Mouse (Mus musculus): ENCODE results near the gene Mmd.

Gene Mmd

DNA sequence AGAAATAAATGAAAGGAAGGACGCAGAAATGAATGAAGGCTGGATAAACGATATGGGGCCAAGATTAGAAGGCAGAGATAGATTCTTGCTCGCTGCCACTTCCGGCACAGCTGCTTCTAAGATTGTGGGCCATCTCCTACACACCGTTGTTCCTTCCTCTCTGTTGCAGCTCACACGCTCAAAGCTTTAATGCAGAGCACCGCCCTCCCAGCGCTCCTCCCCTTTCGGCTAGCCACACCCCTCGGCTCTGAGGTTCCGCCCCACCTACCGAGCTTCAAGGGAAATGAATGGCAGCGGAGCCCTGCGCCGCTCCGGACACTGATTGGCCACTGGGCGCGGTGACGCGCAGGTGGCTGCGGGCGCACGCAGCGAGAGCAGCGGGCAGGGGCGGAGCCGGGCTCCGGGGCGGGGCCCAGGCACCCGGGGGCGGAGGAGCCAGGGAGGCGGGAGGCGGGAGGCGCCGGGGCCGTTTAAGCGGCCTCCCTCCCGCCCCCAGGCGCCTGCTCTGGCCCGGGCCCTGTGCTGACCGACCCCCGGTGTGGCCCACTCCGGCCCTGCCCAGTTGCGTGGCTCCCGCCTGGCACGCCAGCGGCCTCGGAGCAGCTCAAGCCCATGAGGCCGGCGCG, at the start of gene Mmd:
Mmd (plus strand) TSS at position 432 of the 626 bp plus-strand sequence.
- peak; percentile 97 to 98 for DNase-seq

DNA sequence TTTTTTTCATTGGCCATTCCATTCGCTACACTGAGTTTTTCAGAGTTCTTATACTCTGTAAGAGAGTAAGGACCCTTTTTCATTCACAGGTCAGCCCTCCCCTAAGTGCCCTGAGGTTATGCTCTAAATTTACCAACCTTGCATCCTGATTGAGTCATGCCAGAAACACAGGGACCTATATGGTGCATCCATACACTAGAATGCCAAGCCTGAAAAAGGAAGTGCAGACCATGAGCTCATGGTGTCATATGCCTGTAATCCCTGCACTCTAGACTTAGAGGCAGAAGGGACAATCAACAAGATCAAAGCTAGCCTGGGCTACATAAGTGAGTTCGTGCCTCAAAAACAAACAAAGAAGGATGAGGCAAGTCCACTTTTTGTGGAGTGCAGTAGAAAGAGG, 48.4 kb upstream of the Mmd start:
- DNase-seq, result no peak

DNA sequence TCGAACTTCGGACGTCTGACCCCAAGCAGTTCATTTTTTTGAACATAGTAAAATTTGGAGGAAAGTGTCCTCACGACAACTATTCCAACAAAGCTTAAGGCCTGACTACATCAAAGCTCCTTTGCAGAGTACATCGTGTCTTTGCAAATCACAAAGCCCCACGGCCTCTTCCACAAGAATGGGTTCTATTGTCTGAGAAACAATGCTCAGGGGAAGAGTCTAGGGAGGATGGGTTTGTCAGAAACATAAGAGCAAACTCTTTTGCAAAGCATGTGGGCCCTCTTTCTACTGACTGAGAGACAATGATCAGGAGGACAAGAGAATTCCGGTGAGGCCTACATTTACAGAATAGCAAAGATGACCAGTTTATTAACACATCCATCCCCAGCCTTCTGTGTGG, 35.0 kb upstream of the Mmd start:
- DNase-seq, result no peak

DNA sequence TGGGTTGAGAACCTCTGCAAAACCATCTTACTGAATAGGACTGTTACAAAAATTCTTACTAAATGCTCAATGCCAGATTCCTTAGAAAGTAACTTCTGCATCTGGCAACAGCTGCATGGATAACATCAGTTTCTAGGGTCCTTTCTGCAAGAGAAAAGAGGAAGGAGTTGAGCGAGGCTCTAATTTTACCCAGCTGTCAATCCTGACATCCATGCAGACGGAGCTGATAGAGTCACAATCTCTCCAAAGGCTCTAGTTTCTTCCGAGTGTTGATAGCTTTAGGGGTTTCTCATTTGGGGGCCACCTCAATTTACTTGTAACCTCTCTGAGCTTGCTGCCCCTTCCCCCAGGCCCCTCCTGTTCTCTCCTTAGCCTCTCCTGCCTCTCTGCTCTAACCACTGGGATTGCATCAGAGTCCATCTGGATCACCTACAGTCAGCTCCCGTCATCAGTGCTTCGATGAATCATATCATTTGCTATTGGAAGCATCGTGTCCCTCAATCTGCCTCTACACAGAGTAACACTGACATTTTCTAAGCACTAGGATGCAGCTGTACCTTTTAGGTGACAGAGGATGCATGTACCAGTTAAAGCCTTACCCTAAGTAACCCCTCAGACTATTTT, 29.1 kb upstream of the Mmd start:
- DNase-seq, result no peak

DNA sequence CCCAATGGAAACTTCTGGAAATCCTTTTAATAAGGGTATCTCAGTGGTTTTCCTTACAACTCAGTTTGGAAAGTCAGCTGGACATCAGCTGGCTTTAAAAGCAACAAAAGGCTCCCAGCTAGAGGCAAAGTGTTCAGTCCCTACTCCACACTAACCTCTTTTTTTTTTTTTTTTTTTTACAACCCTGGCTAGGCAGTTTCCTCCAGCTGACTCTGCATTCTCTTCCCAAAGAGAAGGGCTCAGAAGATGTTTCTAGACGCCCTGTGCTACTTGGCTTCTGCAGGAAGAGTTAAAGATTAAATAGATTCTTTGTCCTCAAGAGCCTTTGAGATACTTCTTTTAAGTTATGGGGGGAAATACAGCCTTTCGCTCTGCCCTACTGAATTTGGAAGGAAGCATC, 28.5 kb upstream of the Mmd start:
- DNase-seq, result no peak

DNA sequence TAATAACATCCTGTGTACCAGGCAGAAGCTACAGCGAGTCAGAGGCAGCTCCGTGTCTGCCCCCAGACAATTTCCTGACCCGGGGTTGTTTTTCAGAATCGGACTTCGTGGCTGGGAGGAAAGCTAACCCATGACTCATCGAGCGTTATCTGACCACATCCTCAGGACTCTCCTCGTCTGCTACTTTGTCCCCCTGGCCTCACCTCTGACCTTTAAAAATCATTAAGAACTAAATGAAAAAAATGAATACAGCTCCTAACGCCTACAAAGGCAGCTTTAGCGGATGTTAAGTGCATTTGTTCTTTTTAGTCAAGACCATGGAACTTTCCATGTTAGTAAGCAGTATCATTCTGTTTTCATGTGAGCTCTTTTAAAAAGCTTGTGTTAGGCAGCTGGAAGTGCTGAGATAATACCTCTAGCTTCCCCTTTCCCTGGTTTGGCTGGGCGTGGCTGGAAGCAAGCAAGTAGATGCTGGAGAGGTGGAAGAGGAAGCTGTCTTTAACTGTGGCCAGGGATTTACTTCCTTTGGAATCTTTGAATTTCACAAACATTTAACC, 24.3 kb upstream of the Mmd start:
- peak in 1 of 2 experiments; percentile 30 for DNase-seq

DNA sequence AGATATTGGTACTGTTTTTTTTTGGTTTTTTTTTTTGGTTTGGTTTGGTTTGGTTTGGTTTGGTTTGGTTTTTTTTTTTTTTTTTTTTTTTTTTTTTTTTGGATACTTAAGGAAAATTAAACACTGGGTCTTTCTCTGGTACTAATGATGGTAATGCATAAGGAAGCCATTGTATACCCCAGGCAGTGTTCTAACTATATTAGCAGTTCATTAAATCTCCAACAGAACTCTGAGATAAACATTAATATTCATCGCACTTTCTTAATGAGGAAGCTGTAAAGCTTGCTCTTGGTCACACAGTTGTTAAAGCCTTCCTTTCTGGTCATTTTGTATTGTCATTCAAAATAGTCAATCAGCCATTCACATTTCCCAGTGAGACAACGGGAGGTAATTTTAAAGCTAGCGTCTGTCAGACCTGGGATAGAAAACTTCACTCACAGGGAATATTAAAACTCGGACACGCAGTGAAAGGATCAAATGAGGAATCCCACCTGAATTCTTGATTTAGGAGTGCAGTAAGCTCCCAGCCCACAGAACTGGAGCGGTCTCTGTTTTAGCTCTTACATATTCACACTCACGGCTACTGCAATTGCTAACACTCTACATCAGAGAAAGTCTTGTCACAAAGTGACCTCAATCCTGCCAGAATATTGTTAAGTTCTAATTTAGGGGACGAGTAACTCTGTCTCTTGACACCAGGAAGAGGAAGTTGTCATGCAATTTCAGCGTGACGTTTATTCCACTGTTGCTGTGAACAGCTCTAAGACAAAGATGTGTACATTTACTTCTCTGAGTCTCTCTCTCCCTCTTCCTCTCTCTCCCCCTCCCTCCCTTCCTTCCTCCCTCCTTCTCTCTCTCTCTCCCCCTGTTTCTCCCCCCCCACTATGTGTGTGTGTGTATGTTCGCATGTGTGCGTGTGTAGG, 22.0 kb upstream of the Mmd start:
- no peak for DNase-seq

DNA sequence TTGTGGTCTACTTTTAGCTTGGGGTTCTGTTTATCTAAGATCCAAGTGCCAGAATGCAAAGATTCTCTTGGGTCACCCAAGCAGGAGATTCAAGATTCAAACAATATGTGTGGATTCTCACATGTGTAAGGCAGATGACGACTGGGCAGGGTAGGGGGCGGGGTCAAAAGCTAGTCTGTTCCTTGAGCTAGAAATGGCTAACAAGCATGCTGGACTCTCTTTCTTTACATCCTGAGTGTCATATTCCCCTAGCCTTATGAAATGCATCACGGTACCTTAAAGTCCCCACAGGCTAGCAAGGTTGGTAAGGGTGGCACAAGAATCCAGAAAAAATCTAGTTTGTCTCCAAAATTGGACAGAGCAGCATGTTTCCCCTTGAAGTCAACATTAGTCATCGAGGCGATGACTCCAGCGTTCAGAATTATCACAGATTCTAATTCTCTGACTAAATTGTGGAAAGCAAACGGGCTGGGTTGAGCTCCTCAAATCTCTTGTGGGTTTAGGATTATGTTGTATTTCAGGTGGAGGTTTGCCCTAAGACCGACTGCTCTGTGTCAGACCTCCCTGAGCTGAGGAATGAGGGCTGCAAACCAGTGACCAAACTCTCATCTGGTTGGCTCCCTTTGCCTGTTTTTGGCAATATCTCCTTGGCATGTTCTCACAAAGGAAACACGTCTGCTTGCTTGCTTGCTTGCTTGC, 20.9 kb upstream of the Mmd start:
- no peak for DNase-seq

DNA sequence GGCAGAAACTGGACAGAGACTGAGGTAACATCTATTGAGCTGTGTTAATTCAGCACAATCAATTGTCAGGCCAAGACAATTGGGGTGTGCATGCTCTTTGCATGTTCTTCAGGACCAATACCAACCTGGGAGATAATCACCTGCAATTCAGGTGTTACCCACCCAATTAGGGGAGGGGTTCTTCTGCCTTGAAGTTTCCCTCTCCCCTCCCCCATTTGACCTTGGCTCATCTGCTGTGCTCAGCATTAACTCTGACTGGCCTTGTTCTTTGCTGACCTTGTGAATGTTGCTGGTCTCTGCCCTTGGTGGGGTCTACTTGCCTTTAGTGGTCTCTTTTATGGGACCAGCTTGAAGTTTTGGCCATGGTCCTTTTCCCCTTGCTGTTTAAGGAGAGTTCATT, 19.5 kb upstream of the Mmd start:
- no peak for DNase-seq

DNA sequence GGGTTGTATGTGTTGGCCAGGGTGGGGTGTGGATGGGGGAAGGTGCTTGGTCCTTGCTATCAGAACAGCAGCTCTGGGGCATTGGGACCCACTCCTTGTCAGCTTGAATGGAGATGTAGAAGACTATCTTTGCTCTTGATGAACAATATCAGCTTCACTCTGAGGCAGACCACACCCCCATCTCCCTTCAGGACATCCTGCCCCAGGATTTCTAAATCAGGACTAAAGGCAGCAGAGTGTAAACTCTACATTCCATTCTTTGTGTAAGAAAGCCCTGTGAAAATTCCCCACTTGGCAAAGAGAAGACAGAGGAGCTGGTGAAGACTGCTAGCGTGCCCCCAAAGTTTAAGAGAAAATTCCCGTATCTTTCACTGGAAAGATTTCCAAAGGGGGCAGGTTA, 18.6 kb upstream of the Mmd start:
- peak in 1 of 2 experiments; percentile 30 for DNase-seq

DNA sequence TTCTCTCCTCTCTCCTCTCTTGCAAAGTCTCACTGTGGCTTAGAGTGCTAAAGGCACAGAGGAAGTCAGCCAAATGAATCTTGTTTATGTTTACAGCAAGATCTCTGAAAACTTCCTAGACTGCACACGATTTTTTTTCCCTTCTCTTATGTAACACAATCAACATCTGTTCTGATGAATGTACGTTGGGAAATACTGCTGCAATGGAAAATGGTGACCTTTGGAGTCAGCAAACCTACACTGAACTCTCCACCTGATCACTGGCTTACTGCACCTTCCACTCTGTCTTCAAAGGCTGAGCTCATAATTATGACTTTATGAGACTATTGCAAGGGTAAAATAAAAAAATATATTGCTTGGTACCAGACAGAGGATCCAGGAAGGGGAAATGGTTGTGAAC, 17.6 kb upstream of the Mmd start:
- DNase-seq, result no peak

DNA sequence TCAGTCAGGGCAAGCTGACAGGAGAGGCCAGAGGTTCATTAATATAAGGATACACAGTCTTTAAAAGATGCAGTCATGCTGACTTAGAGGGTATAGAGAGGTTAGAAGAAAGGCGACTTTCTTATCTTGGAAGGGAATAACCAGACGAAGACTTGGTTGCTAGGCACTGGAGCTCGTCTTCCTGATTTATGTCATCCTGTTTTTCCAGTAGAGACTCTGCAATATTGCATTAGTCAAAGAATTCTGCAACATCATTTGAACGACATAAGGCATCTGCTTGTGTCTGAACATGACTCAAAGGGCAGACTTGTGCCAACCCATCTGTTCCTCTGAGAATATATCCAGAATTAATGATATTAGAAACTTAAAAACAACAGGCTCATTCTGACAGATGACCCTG, 16.6 kb upstream of the Mmd start:
- no peak for DNase-seq

DNA sequence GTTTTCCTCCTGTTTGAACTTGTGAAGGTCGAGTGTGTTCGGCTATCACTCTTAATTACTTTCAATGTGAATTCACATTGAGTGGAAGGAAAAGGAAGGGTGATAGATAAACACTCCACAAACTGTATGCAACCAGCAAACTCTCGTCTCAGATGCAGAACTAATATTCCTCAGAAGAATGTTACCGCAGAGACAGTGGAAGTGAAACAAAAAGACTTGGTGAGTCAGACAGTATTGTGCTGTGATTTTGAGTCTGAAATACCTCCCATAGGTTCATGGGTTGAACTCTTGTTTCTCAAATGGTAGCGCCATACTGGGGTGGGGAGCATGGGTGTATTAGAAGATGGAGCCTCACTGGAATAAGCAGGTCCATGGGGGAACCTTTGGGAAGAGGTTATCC, 14.0 kb upstream of the Mmd start:
- DNase-seq, result no peak

DNA sequence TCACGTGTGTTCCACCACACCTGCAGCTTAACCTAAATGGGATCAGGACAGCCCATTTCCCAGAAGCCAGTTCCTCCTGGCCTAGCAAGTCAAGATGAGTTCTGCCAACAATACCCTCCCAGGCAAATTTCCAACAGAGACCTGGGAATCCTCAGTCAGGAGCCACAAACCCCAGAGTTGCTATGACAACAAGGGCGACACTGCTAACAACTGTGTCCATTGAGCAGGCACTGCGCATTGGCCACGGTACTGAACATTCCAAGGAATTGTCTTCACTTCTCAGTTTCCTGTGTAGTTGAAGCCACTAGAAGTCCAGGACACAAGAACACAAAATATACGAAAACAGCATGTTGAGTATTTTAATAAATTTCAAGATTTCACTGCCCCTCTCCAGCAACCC, 11.6 kb upstream of the Mmd start:
- no peak for DNase-seq

DNA sequence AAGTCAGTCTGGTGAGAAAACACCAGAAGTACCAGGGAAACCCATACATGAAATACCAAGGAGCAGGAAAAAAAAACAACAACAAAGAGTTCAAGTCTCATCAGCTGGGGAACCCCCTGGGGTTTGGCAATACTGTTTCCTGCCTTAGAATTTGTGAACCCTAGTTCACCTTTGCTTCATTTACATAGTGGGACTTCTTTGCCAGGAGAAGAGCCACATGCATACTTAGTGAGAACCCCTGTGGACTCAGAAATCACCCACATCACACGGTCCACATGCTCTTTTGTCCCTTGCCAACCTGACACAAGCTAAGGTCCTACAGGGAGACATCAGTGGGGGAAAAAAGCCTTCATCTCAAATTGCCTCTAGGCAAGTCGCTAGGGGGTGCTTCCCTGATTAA, 10.6 kb upstream of the Mmd start:
- DNase-seq, result no peak

DNA sequence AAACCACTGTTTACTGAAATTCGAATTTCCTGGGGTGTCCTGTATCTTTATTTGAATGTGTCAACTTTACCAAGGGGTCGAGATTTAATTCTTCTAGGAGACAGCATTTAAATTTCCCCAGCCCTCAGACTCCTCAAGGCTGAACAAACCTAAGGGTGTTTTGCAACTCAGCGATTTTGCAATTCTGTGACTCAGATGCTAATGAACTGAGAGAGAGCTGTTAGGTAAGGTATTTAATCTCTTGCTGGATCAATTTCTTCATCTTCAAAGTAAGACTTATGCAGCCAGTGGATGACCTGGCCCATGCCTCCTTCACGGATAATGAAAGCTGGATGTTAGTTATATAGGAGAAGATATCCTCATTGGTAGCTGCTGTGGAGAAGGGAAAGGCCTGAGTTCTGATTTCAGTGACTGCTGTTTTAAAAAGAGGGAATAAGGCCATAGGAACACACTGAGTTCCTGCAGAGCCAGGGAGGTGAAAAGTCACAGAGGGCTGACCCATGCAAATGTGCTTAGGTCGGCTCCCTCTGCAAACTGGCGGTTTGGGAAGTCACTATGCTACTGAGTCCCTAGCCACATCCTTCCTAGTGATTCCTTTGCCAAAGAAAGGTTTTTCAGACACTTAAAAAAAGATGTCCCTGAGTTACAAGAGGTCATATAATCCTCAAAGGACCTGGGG, 8.5 kb upstream of the Mmd start:
- DNase-seq, result no peak

DNA sequence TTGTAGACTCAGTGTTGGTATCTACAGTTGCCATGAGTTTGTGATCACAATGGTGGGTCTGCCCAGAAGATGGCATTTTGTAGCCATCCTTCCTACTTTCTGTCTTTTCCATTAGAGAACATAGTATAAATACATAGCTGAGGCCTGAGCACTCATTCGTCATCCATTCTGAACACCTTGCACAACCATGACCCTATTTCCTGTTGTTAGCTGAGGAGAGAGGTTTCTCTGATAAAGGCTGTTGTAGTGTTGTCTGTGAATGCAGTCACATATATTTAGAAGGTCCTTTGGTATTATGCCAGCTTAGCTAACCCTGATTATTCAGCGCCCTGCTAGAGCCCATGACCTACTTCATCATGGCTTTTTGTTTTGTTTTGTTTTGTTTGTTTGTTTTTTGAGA, 7.4 kb upstream of the Mmd start:
- DNase-seq, result no peak

DNA sequence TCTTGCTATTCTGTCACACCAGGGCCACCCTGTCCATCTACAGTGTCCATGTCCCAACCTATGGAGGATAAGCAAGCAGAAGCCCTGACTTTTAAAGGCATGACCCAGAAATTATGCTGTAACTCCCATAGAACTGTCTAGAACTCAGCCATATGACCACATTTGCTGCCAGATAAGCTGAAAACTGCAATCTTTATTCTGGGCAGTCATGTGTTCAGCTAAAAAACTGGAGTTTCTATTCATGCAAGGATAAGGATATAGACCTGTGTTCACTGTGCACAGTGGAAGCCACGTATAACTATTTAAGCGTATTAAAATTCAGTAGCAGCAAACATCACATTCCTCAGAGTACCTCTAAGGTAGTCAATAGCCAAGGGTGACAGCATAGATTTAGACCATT, 6.0 kb upstream of the Mmd start:
- no peak for DNase-seq

DNA sequence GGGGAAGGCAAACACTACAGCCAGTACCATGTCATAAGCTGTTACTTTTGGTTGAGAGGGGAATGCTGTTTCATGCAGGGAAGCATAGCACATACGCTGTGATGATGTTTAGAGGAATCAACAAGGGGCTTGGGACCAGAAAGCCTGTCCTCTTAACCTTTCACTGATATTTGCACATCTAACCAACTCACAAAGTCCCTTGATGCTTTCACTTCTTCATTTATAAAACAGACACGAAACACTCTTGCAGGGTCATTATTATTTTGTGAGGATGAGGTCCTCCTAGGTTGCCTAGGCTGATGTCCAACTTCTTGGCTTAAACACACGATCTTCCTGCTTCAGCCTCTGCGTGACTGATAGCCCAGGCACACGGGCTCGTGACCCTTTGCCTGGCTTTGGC, 3.6 kb upstream of the Mmd start:
- DNase-seq, result no peak

DNA sequence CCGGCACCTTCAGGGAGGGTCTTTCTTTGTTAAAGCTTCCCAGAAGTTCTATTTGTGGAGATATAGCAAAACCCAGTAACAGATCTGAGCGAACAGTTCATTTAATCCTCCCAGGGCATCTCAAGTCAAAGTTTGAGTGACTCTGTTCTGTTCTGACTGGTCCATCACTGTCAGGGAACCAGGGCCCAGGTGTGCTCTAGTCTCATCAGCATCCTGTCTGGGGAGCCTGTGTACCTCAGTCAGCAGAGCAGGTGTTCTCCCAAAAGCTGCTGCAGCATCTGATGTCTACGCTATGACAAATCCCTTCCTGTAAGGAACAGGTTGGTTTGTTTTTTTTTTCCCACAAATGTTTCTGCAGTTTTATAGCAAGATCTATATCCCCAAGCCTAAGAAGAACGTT, 2.6 kb upstream of the Mmd start:
- no peak for DNase-seq

DNA sequence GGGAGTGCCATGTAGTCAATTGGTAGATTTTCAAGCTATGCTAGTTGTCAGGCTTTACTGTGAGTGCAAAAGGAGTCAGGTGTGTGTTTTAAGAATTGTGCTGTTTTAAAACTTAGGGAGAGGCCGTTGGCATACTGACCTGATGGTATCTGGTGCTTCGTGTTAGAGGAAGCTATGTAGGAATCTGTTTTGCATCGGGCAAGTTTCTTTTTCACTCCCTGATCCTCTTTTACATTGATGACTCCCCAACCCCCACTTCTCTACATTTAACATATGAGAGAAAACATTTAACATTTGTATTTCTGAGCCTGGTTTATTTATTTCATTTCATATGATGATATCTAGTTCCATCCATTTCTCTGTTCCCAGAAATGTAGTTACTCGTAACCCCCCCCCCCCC, 1.5 kb upstream of the Mmd start:
- no peak for DNase-seq

DNA sequence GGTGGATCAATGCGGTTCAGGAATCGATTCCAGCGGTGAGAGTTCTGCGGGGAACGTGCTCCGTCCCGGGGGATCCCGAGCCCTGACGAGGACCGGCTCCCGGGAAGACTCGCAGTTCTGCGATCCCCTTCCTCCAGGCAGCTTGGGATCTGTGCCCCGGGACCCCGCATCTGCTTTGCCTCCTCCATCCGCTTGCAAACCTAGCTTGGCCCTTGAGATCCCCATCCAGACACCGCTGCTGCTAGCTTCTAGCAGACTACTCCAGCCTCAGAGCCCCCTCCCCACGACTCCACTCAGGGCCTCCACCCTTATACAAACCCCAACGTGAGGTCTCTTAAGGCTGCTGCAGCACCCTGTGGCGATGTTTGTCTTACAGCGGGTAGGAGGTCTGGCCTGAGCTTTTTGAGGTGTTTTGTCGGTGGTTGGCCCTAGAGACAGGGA, 465 bp downstream of the Mmd start:
- no peak for DNase-seq
